Mouse (Mus musculus) myocyte (in vitro differentiated cells): ENCODE measurements around the gene Fkbp7.

Experiments used
- POLR2A ChIP-seq: IDR thresholded peaks from one replicate; pipeline ENCODE4 v1.6.1; 2011; ENCODE audit warnings: low read depth, mild to moderate bottlenecking, control low read depth, moderate library complexity; ENCODE audit not compliant: insufficient read length
- SRF ChIP-seq: IDR thresholded peaks from one replicate; pipeline ENCODE4 v1.6.1; 2011; ENCODE audit warnings: low read depth; ENCODE audit not compliant: control insufficient read depth, insufficient read length

GRCm38 (mm10) chr2:76655444-76655843 lies 17.5 kb downstream of the Fkbp7 start:
- no peak for TF ChIP-seq SRF
- TF ChIP-seq POLR2A, result no peak
